Mouse (Mus musculus) hindbrain, embryonic 10.5 days (tissue): ENCODE data around the gene Tbc1d22a. TPM values are rescaled to one million over a fixed set of nuclear protein-coding genes. Genes with fewer than 3 reads are reported as not detected.
A peak's percentile ranks its signal among the peaks of the same experiment; 100 is the strongest.

Source experiments
- DNase-seq: peaks from one replicate; pipeline ENCODE4 v3.0.0-alpha.2; 2017; ENCODE audit warnings: low spot score
- H3K27ac ChIP-seq: fragments of 300-500 bp; sonication (generic); 2 replicates; pipeline ENCODE4 v1.5.1; 2016; ENCODE audit warnings: mild to moderate bottlenecking, moderate library complexity
- H3K27me3 ChIP-seq: fragments of 300-500 bp; sonication (generic); 2 replicates; pipeline ENCODE4 v1.6.1; 2016; ENCODE audit warnings: mild to moderate bottlenecking; ENCODE audit not compliant: poor library complexity, insufficient read depth, severe bottlenecking
- H3K36me3 ChIP-seq: fragments of 300-500 bp; sonication (generic); 2 replicates; pipeline ENCODE4 v1.6.1; 2016; ENCODE audit warnings: mild to moderate bottlenecking, moderate library complexity
- H3K4me1 ChIP-seq: fragments of 300-500 bp; sonication (generic); replicated peaks from 2 replicates; pipeline ENCODE4 v1.6.1; 2016; ENCODE audit warnings: mild to moderate bottlenecking
- H3K4me3 ChIP-seq: fragments of 300-500 bp; sonication (generic); 2 replicates; pipeline ENCODE4 v1.5.1; 2016; ENCODE audit warnings: mild to moderate bottlenecking, moderate library complexity
- H3K9me3 ChIP-seq: fragments of 300-500 bp; sonication (generic); 2 replicates; pipeline ENCODE4 v1.6.1; 2016; ENCODE audit warnings: mild to moderate bottlenecking, moderate library complexity
- WGBS: fragments of 180-500 bp; shearing (Covaris S2); methylation state at CpG from one replicate; pipeline ENCODE4 v1.1.7; 2016; 5-methylcytosine and 5-hydroxymethylcytosine counted together
- polyA plus RNA-seq: library from polyadenylated mRNA; unstranded; fragments of >200 nt; fragmentation: Nextera tagmentation; extraction: Ambion mirVana; gene quantifications from 2 replicates; pipeline ENCODE4 v1.2.1, GENCODE M21; 2016

Tbc1d22a gene
- polyA plus RNA-seq, 1 experiment from 2014 or later: 13.4 TPM

- no peak overlapping the region for H3K4me3 ChIP-seq
- no peaks in the 10 kb centered on the region for H3K9me3 ChIP-seq
- 85% methylated on average over 22 of the region's 22 CpGs for WGBS
- H3K4me1 ChIP-seq: 0 out of 2 replicates have a peak, but pooled peaks cover 3% of the 10 kb centered on the region
- DNase-seq: no peak
- peaks cover 6% of the 10 kb centered on the region for H3K36me3 ChIP-seq
- no peaks in the 10 kb centered on the region for H3K27me3 ChIP-seq
- no peak overlapping the region for H3K27ac ChIP-seq
These were observed 20.5 kb downstream of the Tbc1d22a start for GRCm38 (mm10) chr15:86234517-86235441.

- 0 out of 2 replicates have a peak, but pooled peaks cover 3% of the 10 kb centered on the region for H3K4me1 ChIP-seq
- 40% methylated on average over 4 of the region's 4 CpGs for WGBS
- H3K9me3 ChIP-seq: no peaks in the 10 kb centered on the region
- H3K36me3 ChIP-seq: peaks cover 11% of the 10 kb centered on the region
- DNase-seq: peak; percentile 63
- H3K4me3 ChIP-seq: no peak overlapping the region
- H3K27me3 ChIP-seq: no peaks in the 10 kb centered on the region
- H3K27ac ChIP-seq: no peak overlapping the region
These were observed 22.0 kb downstream of the Tbc1d22a start for GRCm38 (mm10) chr15:86236252-86236651.

GRCm38 (mm10) chr15:86238076-86238475 is 23.8 kb downstream of the Tbc1d22a start:
- Histone ChIP-seq H3K4me1 (0 out of 2 replicates have a peak, but pooled peaks cover 7% of the 10 kb centered on the region), H3K36me3 (peaks cover 11% of the 10 kb centered on the region), H3K4me3 (no peak overlapping the region), H3K27me3 (no peaks in the 10 kb centered on the region), H3K9me3 (no peaks in the 10 kb centered on the region), H3K27ac (no peak overlapping the region)
- DNase-seq: no peak
- WGBS: 92% methylated on average over 3 of the region's 3 CpGs

- Histone ChIP-seq H3K9me3 (no peaks in the 10 kb centered on the region), H3K4me1 (0 out of 2 replicates have a peak, but pooled peaks cover 7% of the 10 kb centered on the region), H3K36me3 (peaks cover 11% of the 10 kb centered on the region), H3K27me3 (no peaks in the 10 kb centered on the region), H3K4me3 (no peak overlapping the region), H3K27ac (no peak overlapping the region)
- no peak for DNase-seq
- WGBS: 95% methylated on average over 6 of the region's 6 CpGs
These were observed 24.8 kb downstream of the Tbc1d22a start for GRCm38 (mm10) chr15:86239068-86239467.

GRCm38 (mm10) chr15:86239801-86240200 is 25.5 kb downstream of the Tbc1d22a start:
- no peaks in the 10 kb centered on the region for H3K27me3 ChIP-seq
- 0 out of 2 replicates have a peak, but pooled peaks cover 7% of the 10 kb centered on the region for H3K4me1 ChIP-seq
- WGBS: 33% methylated on average over 10 of the region's 10 CpGs
- H3K27ac ChIP-seq: no peak overlapping the region
- peaks cover 11% of the 10 kb centered on the region for H3K36me3 ChIP-seq
- H3K9me3 ChIP-seq: no peaks in the 10 kb centered on the region
- no peak overlapping the region for H3K4me3 ChIP-seq
- peak; percentile 75 for DNase-seq

- DNase-seq: peak; percentile 60
- 0 out of 2 replicates have a peak, but pooled peaks cover 7% of the 10 kb centered on the region for H3K4me1 ChIP-seq
- H3K27me3 ChIP-seq: no peaks in the 10 kb centered on the region
- H3K4me3 ChIP-seq: no peak overlapping the region
- H3K36me3 ChIP-seq: peaks cover 11% of the 10 kb centered on the region
- H3K9me3 ChIP-seq: no peaks in the 10 kb centered on the region
- 41% methylated on average over 8 of the region's 8 CpGs for WGBS
- H3K27ac ChIP-seq: no peak overlapping the region
These were observed 29.4 kb downstream of the Tbc1d22a start for GRCm38 (mm10) chr15:86243708-86244107.

GRCm38 (mm10) chr15:86244380-86244779 is 30.1 kb downstream of the Tbc1d22a start:
- Histone ChIP-seq H3K27ac (no peak overlapping the region), H3K36me3 (peaks cover 11% of the 10 kb centered on the region), H3K9me3 (no peaks in the 10 kb centered on the region), H3K4me1 (0 out of 2 replicates have a peak, but pooled peaks cover 7% of the 10 kb centered on the region), H3K27me3 (no peaks in the 10 kb centered on the region), H3K4me3 (no peak overlapping the region)
- 93% methylated on average over 2 of the region's 2 CpGs for WGBS
- no peak for DNase-seq

GRCm38 (mm10) chr15:86250269-86250668 is 36.0 kb downstream of the Tbc1d22a start:
- WGBS: 79% methylated on average over 9 of the region's 9 CpGs
- no peak overlapping the region for H3K4me3 ChIP-seq
- H3K9me3 ChIP-seq: no peaks in the 10 kb centered on the region
- H3K27me3 ChIP-seq: no peaks in the 10 kb centered on the region
- H3K27ac ChIP-seq: no peak overlapping the region
- peaks cover 18% of the 10 kb centered on the region for H3K4me1 ChIP-seq
- peaks cover 10% of the 10 kb centered on the region for H3K36me3 ChIP-seq
- peak; percentile 49 for DNase-seq

- no peaks in the 10 kb centered on the region; the same call in 1 of the 2 replicates for H3K27me3 ChIP-seq
- H3K9me3 ChIP-seq: no peaks in the 10 kb centered on the region
- H3K27ac ChIP-seq: no peak overlapping the region
- no peak for DNase-seq
- H3K4me3 ChIP-seq: no peak overlapping the region
- 0 out of 2 replicates have a peak, but pooled peaks cover 5% of the 10 kb centered on the region for H3K36me3 ChIP-seq
- H3K4me1 ChIP-seq: peaks cover 26% of the 10 kb centered on the region
These were observed 37.9 kb downstream of the Tbc1d22a start for GRCm38 (mm10) chr15:86252130-86252529.

- peaks cover 26% of the 10 kb centered on the region for H3K4me1 ChIP-seq
- no peaks in the 10 kb centered on the region; the same call in 1 of the 2 replicates for H3K27me3 ChIP-seq
- no peak for DNase-seq
- 0 out of 2 replicates have a peak, but pooled peaks cover 5% of the 10 kb centered on the region for H3K36me3 ChIP-seq
- H3K27ac ChIP-seq: no peak overlapping the region
- no peak overlapping the region for H3K4me3 ChIP-seq
- 56% methylated on average over 4 of the region's 4 CpGs for WGBS
- H3K9me3 ChIP-seq: no peaks in the 10 kb centered on the region
These were observed 38.4 kb downstream of the Tbc1d22a start for GRCm38 (mm10) chr15:86252684-86253083.

- no peak overlapping the region for H3K27ac ChIP-seq
- 30% methylated on average over 10 of the region's 10 CpGs for WGBS
- DNase-seq: no peak
- H3K4me1 ChIP-seq: peaks cover 26% of the 10 kb centered on the region
- H3K27me3 ChIP-seq: no peaks in the 10 kb centered on the region; the same call in 1 of the 2 replicates
- H3K4me3 ChIP-seq: no peak overlapping the region
- 0 out of 2 replicates have a peak, but pooled peaks cover 5% of the 10 kb centered on the region for H3K36me3 ChIP-seq
- H3K9me3 ChIP-seq: no peaks in the 10 kb centered on the region
These were observed 39.2 kb downstream of the Tbc1d22a start for GRCm38 (mm10) chr15:86253411-86253810.

- no peak for DNase-seq
- Histone ChIP-seq H3K9me3 (no peaks in the 10 kb centered on the region), H3K4me1 (peaks cover 33% of the 10 kb centered on the region), H3K4me3 (no peak overlapping the region), H3K36me3 (0 out of 2 replicates have a peak, but pooled peaks cover 1% of the 10 kb centered on the region), H3K27ac (no peak overlapping the region), H3K27me3 (no peaks in the 10 kb centered on the region; the same call in 1 of the 2 replicates)
- 85% methylated on average over 5 of the region's 5 CpGs for WGBS
These were observed 41.9 kb downstream of the Tbc1d22a start for GRCm38 (mm10) chr15:86256201-86256600.

GRCm38 (mm10) chr15:86256728-86257179 is 42.5 kb downstream of the Tbc1d22a start:
- no peak for DNase-seq
- Histone ChIP-seq H3K36me3 (no peaks in the 10 kb centered on the region), H3K27me3 (no peaks in the 10 kb centered on the region; the same call in 1 of the 2 replicates), H3K4me3 (no peak overlapping the region), H3K27ac (peak overlapping the region; percentile 18; the same call in 1 of the 2 replicates), H3K9me3 (no peaks in the 10 kb centered on the region), H3K4me1 (peaks cover 32% of the 10 kb centered on the region)
- WGBS: 69% methylated on average over 4 of the region's 4 CpGs
